Mouse (Mus musculus) liver, embryonic 14.5 days (tissue): ENCODE results near the gene Zfp598. TPM values are rescaled to one million over a fixed set of nuclear protein-coding genes. Genes with fewer than 3 reads are reported as not detected.
A peak's percentile ranks its signal among the peaks of the same experiment; 100 is the strongest.

Source experiments
- ATAC-seq: fragments of 200-750 bp; cut with Nextera tagmentation; 2 replicates; pipeline ENCODE4 v1.8.0; 2017; ENCODE audit warnings: moderate number of reproducible peaks, mild to moderate bottlenecking, moderate library complexity; ENCODE audit not compliant: insufficient read depth
- DNase-seq, 3 experiments: peaks; one replicate each; pipeline ENCODE4 v3.0.0-alpha.2; 2012 to 2013; ENCODE audit warnings: low read depth in 3 of 3, low spot score in 3 of 3
- H3K27ac ChIP-seq: fragments of 300-500 bp; sonication (generic); 2 replicates; pipeline ENCODE4 v1.5.1; 2014; ENCODE audit warnings: moderate library complexity, mild to moderate bottlenecking, control low read depth, inconsistent platforms
- H3K27me3 ChIP-seq: fragments of 300-500 bp; sonication (generic); 2 replicates; pipeline ENCODE4 v1.6.1; 2014; ENCODE audit warnings: mild to moderate bottlenecking, low read length, moderate library complexity; ENCODE audit not compliant: control insufficient read depth, insufficient read depth
- H3K36me3 ChIP-seq: fragments of 300-500 bp; sonication (generic); replicated peaks from 2 replicates; pipeline ENCODE4 v1.6.1; 2014; ENCODE audit warnings: low read depth; ENCODE audit not compliant: control insufficient read depth, insufficient read depth
- H3K4me1 ChIP-seq, 2 experiments: fragments of 200-500 bp in 1 of 2; fragments of 300-500 bp in 1 of 2; sonication (generic) in 1 of 2; replicated peaks; 2 replicates each; pipeline ENCODE4 v1.6.1; 2012 to 2014; ENCODE audit warnings: antibody characterized with exemption in 1 of 2, inconsistent platforms in 1 of 2, low read length in 1 of 2; ENCODE audit not compliant: control insufficient read depth in 2 of 2, insufficient read depth in 2 of 2
- H3K4me2 ChIP-seq: fragments of 300-500 bp; sonication (generic); 2 replicates; pipeline ENCODE4 v1.6.1; 2014; ENCODE audit warnings: low read depth, mild to moderate bottlenecking, control low read depth, moderate library complexity
- H3K4me3 ChIP-seq, 2 experiments: fragments of 200-500 bp in 1 of 2; fragments of 300-500 bp in 1 of 2; sonication (generic) in 1 of 2; 2 replicates each; pipeline ENCODE4 v1.5.1; 2012 to 2014; ENCODE audit warnings: low read depth in 2 of 2, low read length in 2 of 2, mild to moderate bottlenecking in 2 of 2, control low read depth in 1 of 2, inconsistent platforms in 1 of 2, moderate library complexity in 1 of 2; ENCODE audit not compliant: insufficient read depth in 1 of 2
- H3K9ac ChIP-seq: fragments of 300-500 bp; sonication (generic); replicated peaks from 2 replicates; pipeline ENCODE4 v1.6.1; 2014; ENCODE audit warnings: mild to moderate bottlenecking, control low read depth, moderate library complexity
- H3K9me3 ChIP-seq: fragments of 300-500 bp; sonication (generic); 2 replicates; pipeline ENCODE4 v1.6.1; 2016; ENCODE audit warnings: low read length, mixed read lengths; ENCODE audit not compliant: control insufficient read depth
- CTCF ChIP-seq: IDR thresholded peaks from 2 replicates; pipeline ENCODE4 v1.5.1; 2016; ENCODE audit warnings: antibody characterized with exemption, low read depth, control low read depth
- EP300 ChIP-seq: IDR thresholded peaks from 2 replicates; pipeline ENCODE4 v1.6.1; 2016; ENCODE audit warnings: antibody characterized with exemption, low read depth
- WGBS: fragments of 180-500 bp; shearing (Covaris S2); extraction: QIAGEN DNeasy Blood & Tissue Kit; methylation state at CpG from one replicate; pipeline ENCODE4 v1.1.7; 2014; ENCODE audit not compliant: insufficient replicate concordance; 5-methylcytosine and 5-hydroxymethylcytosine counted together
- polyA plus RNA-seq, 2 experiments: library from polyadenylated mRNA; depleted of rRNA in 1 of 2; stranded (reverse) in 1 of 2; unstranded in 1 of 2; fragments of >200 nt; fragmentation: Nextera tagmentation in 1 of 2; extraction: Ambion mirVana in 1 of 2; gene quantifications; 2 replicates each; pipeline versions ENCODE4 v1.2.1 to v1.2.3; 2012 to 2014

Zfp598 gene
- polyA plus RNA-seq, 2 experiments: 10.7 to 23.8 TPM

DNA sequence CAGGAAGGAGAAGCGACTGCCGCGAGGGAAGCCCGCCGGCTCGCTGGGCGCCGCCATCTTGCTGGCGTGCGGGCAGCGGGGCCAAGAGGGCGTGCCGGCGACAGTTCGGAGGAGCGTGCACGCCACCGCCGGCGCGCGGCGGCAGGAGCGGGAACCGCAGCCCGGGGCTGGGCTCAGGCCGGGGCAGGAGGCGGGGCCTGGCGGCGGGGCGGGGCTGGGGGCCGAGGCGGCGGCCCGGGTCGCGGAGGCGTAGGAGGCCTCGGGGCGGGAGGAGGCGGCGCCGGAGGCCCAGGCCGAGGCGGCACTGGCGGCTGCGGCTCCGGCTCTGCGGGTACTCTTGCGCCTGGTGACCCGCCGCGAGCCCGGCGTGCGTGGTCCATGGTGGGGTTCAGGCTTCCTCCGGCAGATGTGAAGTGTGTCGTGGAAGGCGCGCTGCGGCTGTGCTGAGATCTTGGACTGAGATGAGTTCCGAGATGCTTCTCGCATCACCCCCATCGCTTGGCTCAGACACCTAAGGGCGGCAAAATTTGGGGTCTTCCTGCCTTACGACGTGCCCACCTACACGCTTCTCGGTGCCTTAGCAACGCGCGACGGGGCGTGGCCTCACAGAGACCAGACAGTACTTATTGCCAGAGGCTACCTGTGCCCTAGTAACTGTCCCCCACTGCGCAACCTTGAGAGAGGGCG, 26.7 kb downstream of the Zfp598 start, which contains the start of the genes Gfer and Noxo1:
Gfer (minus strand) TSS at position 146 of the 687 bp plus-strand sequence.
Noxo1 (plus strand) TSS at position 224 of the 687 bp plus-strand sequence.
- peaks cover 3% of the 10 kb centered on the region for H3K36me3 ChIP-seq
- peak within 1 kb of the TSS; percentile 80 for H3K9ac ChIP-seq
- ATAC-seq (peak; percentile 94), DNase-seq (peak; percentile 71 to 76 (median 75))
- H3K27me3 ChIP-seq: peaks cover under 1% of the 10 kb centered on the region
- H3K4me1 ChIP-seq: peaks cover 6 to 8% of the 10 kb centered on the region in 2 experiments
- peak within 1 kb of the TSS; percentile 67 for H3K27ac ChIP-seq
- peak within 1 kb of the TSS; percentile 80 for H3K4me2 ChIP-seq
- TF ChIP-seq CTCF (peak; percentile 14; the same call in 1 of the 2 replicates), EP300 (no peak)
- H3K9me3 ChIP-seq: no peaks in the 10 kb centered on the region
- WGBS: under 1% methylated on average over 76 of the region's 76 CpGs
- peak within 1 kb of the TSS; percentile 83 to 96 for H3K4me3 ChIP-seq

DNA sequence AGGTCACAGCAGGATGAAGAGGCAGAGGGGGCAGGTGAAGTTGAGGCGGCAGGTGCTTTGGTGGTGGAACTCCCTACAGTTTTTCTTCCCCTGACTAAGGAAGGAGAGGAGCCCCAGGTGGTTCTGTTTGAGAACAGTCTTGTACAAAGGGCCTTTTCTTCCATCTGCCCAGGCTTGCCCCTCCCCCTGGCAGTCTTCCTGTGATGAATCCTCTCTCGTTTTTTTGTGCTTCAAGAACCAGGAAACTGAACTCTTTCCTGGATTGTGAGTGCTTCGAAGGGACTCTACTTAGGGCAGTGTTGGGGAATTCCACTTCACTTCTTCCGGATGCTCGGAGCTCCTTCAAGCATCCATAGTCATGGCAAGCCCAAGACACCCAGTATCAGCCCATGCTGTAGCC, 28.5 kb downstream of the Zfp598 start:
- H3K4me1 ChIP-seq: peaks cover 6 to 8% of the 10 kb centered on the region in 2 experiments
- H3K4me3 ChIP-seq: no peak overlapping the region
- H3K9me3 ChIP-seq: no peaks in the 10 kb centered on the region
- no peak for ATAC-seq
- no peak for TF ChIP-seq CTCF
- no peak for TF ChIP-seq EP300
- no peak overlapping the region for H3K27ac ChIP-seq
- H3K9ac ChIP-seq: no peak overlapping the region
- H3K4me2 ChIP-seq: no peak overlapping the region
- H3K36me3 ChIP-seq: peaks cover 13% of the 10 kb centered on the region
- no peak for DNase-seq
- H3K27me3 ChIP-seq: no peaks in the 10 kb centered on the region
- WGBS: 24% methylated on average over 5 of the region's 5 CpGs

DNA sequence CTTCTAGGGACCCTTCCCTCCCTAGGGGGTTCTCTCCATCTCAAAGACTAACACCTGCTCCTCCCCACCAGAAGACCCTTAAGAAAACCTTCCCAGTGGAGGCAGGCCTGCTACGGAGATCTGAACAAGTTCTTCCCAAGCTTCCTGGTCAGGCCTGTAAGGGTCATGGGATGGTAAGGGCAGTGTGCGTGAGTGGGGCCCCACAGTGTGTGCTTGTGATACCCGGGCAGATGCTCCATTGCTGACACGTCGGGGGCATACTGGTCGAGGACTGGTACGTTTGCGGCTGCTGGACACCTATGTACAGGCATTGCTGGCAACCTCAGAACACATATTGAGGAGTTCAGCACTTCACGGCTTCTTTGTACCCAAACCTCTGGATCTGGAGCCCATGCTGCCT, 29.2 kb downstream of the Zfp598 start:
- Histone ChIP-seq H3K27me3 (no peaks in the 10 kb centered on the region), H3K4me3 (no peak overlapping the region), H3K27ac (no peak overlapping the region), H3K9me3 (no peaks in the 10 kb centered on the region), H3K4me1 (peaks cover 6 to 8% of the 10 kb centered on the region in 2 experiments), H3K4me2 (no peak overlapping the region), H3K9ac (no peak overlapping the region), H3K36me3 (peaks cover 11% of the 10 kb centered on the region)
- DNase-seq (no peak), ATAC-seq (no peak)
- WGBS: 64% methylated on average over 9 of the region's 9 CpGs
- no peak for TF ChIP-seq EP300
- no peak for TF ChIP-seq CTCF

DNA sequence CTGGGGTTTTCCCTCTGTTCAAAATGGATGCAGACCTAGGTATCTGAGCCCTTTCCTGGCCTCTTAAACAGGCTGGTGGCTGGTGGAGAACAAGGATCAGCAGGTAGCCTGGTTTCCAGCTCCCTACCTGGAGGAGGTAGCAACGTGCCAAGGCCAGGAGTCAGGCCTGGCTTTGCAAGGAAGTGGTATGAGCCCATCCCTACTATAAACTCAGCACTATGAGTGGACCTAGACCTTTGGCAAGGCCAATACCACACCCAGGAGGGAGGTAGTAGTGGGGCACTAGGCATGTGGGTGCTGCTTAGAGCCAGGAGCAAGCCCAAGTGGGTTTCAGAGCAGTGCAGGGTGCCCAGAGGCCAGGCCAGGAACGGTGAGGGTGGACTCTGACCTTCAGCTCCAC, 30.0 kb downstream of the Zfp598 start:
- no peak overlapping the region for H3K27ac ChIP-seq
- 69% methylated on average over 2 of the region's 2 CpGs for WGBS
- TF ChIP-seq CTCF: no peak

DNA sequence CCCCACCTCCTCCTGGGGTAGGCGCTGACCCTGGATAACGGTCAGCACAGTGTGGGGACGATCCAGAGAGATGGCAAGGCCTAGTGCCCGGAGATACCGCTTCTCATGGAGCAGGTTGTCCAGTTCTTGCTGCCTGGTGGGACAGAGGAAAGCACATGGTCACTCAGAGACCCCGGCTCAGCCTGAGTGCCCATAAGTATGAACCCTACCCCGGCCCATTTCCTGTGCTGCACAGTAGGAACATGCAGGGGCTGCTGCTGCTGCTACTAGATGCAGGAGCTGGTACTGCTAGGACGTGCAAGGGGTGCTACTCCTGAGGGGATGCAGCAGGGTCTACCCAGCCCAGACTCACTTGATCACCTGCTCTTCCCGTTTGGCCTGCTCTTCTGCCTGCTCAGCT, 31.8 kb downstream of the Zfp598 start:
- WGBS: 81% methylated on average over 9 of the region's 9 CpGs
- Histone ChIP-seq H3K36me3 (peaks cover 14% of the 10 kb centered on the region), H3K9me3 (no peaks in the 10 kb centered on the region), H3K9ac (no peak overlapping the region), H3K27ac (no peak overlapping the region), H3K27me3 (no peaks in the 10 kb centered on the region), H3K4me1 (peaks cover 6 to 7% of the 10 kb centered on the region in 2 experiments), H3K4me3 (no peak overlapping the region), H3K4me2 (no peak overlapping the region)
- no peak for DNase-seq
- TF ChIP-seq EP300: no peak
- no peak for TF ChIP-seq CTCF
- no peak for ATAC-seq

More for the DNA sequence above, 30.0 kb downstream of the Zfp598 start:
- Histone ChIP-seq H3K4me2 (no peak overlapping the region), H3K27me3 (no peaks in the 10 kb centered on the region), H3K9me3 (no peaks in the 10 kb centered on the region), H3K36me3 (peaks cover 14% of the 10 kb centered on the region), H3K9ac (no peak overlapping the region), H3K4me3 (no peak overlapping the region), H3K4me1 (peaks cover 6 to 8% of the 10 kb centered on the region in 2 experiments)
- ATAC-seq: no peak
- no peak for DNase-seq
